Mouse (Mus musculus) limb, embryonic 13.5 days (tissue): ENCODE measurements around the gene Gabpa. TPM values are rescaled to one million over a fixed set of nuclear protein-coding genes. Genes with fewer than 3 reads are reported as not detected.
A peak's percentile ranks its signal among the peaks of the same experiment; 100 is the strongest.

ENCODE experiments used
- ATAC-seq: fragments of 200-750 bp; cut with Nextera tagmentation; 2 replicates; pipeline ENCODE4 v1.8.0; 2017; ENCODE audit warnings: low read depth, moderate number of reproducible peaks, moderate TSS enrichment; ENCODE audit not compliant: low FRiP score
- H3K27ac ChIP-seq: fragments of 300-500 bp; sonication (generic); 2 replicates; pipeline ENCODE4 v1.5.1; 2015; ENCODE audit warnings: inconsistent platforms, mild to moderate bottlenecking, moderate library complexity
- H3K27me3 ChIP-seq: fragments of 300-500 bp; sonication (generic); 2 replicates; pipeline ENCODE4 v1.6.1; 2015; ENCODE audit warnings: mild to moderate bottlenecking, inconsistent platforms
- H3K36me3 ChIP-seq: fragments of 300-500 bp; sonication (generic); 2 replicates; pipeline ENCODE4 v1.6.1; 2015; ENCODE audit warnings: inconsistent platforms, mild to moderate bottlenecking, moderate library complexity
- H3K4me1 ChIP-seq: fragments of 300-500 bp; sonication (generic); 2 replicates; pipeline ENCODE4 v1.6.1; 2015; ENCODE audit warnings: inconsistent platforms
- H3K4me2 ChIP-seq: fragments of 300-500 bp; sonication (generic); replicated peaks from 2 replicates; pipeline ENCODE4 v1.6.1; 2015; ENCODE audit warnings: inconsistent platforms, mild to moderate bottlenecking, moderate library complexity
- H3K4me3 ChIP-seq: fragments of 300-500 bp; sonication (generic); 2 replicates; pipeline ENCODE4 v1.5.1; 2015; ENCODE audit warnings: moderate library complexity, mild to moderate bottlenecking, inconsistent platforms
- H3K9ac ChIP-seq: fragments of 300-500 bp; sonication (generic); 2 replicates; pipeline ENCODE4 v1.6.1; 2015; ENCODE audit warnings: mild to moderate bottlenecking, inconsistent platforms
- H3K9me3 ChIP-seq: fragments of 300-500 bp; sonication (generic); 2 replicates; pipeline ENCODE4 v1.6.1; 2016; ENCODE audit warnings: inconsistent platforms
- WGBS: fragments of 180-500 bp; shearing (Covaris S2); methylation state at CpG from one replicate; pipeline ENCODE4 v1.1.7; 2015; 5-methylcytosine and 5-hydroxymethylcytosine counted together
- polyA plus RNA-seq: library from polyadenylated mRNA; unstranded; fragments of >200 nt; fragmentation: Nextera tagmentation; extraction: Ambion mirVana; gene quantifications from 2 replicates; pipeline ENCODE4 v1.2.1, GENCODE M21; 2015

The Gabpa gene
- polyA plus RNA-seq, 1 experiment from 2014 or later: 33.8 TPM

- 0 out of 2 replicates have a peak overlapping the region, but pooled peaks have one; percentile 19 for H3K9ac ChIP-seq
- H3K9me3 ChIP-seq: no peaks in the 10 kb centered on the region
- no peak for ATAC-seq
- H3K4me3 ChIP-seq: no peak overlapping the region
- no peaks in the 10 kb centered on the region for H3K27me3 ChIP-seq
- no peak overlapping the region for H3K27ac ChIP-seq
- WGBS: 77% methylated on average over 8 of the region's 8 CpGs
- no peaks in the 10 kb centered on the region for H3K4me1 ChIP-seq
- no peaks in the 10 kb centered on the region for H3K36me3 ChIP-seq
- H3K4me2 ChIP-seq: no peak overlapping the region
Measured at GRCm38 (mm10) chr16:84813852-84814251, 20.9 kb upstream of the Gabpa start.

- H3K4me1 ChIP-seq: no peaks in the 10 kb centered on the region
- 74% methylated on average over 8 of the region's 8 CpGs for WGBS
- H3K9ac ChIP-seq: no peak overlapping the region
- no peak overlapping the region for H3K27ac ChIP-seq
- H3K4me2 ChIP-seq: no peak overlapping the region
- H3K9me3 ChIP-seq: no peaks in the 10 kb centered on the region
- H3K4me3 ChIP-seq: no peak overlapping the region
- no peaks in the 10 kb centered on the region for H3K27me3 ChIP-seq
- ATAC-seq: no peak
- H3K36me3 ChIP-seq: no peaks in the 10 kb centered on the region
Measured at GRCm38 (mm10) chr16:84814511-84814910, 20.2 kb upstream of the Gabpa start.

GRCm38 (mm10) chr16:84817423-84817822 lies 17.3 kb upstream of the Gabpa start:
- ATAC-seq: no peak
- no peak overlapping the region for H3K4me2 ChIP-seq
- no peak overlapping the region for H3K9ac ChIP-seq
- no peaks in the 10 kb centered on the region for H3K9me3 ChIP-seq
- 36% methylated on average over 7 of the region's 7 CpGs for WGBS
- peaks cover 9% of the 10 kb centered on the region; the same call in 1 of the 2 replicates for H3K36me3 ChIP-seq
- H3K4me3 ChIP-seq: no peak overlapping the region
- H3K27me3 ChIP-seq: no peaks in the 10 kb centered on the region
- H3K4me1 ChIP-seq: no peaks in the 10 kb centered on the region
- H3K27ac ChIP-seq: no peak overlapping the region

- H3K9me3 ChIP-seq: no peaks in the 10 kb centered on the region
- no peak overlapping the region for H3K4me3 ChIP-seq
- ATAC-seq: no peak
- H3K4me2 ChIP-seq: no peak overlapping the region
- H3K36me3 ChIP-seq: peaks cover 75% of the 10 kb centered on the region
- H3K9ac ChIP-seq: no peak overlapping the region
- no peak overlapping the region for H3K27ac ChIP-seq
- WGBS: 81% methylated on average over 6 of the region's 6 CpGs
- no peaks in the 10 kb centered on the region for H3K27me3 ChIP-seq
- no peaks in the 10 kb centered on the region for H3K4me1 ChIP-seq
Measured at GRCm38 (mm10) chr16:84825009-84825408, 9.7 kb upstream of the Gabpa start.

GRCm38 (mm10) chr16:84831696-84832095 lies 3.0 kb upstream of the Gabpa start:
- Histone ChIP-seq H3K4me2 (no peak overlapping the region), H3K4me3 (no peak overlapping the region), H3K27ac (no peak overlapping the region), H3K4me1 (peaks cover 12% of the 10 kb centered on the region), H3K27me3 (no peaks in the 10 kb centered on the region), H3K9ac (0 out of 2 replicates have a peak overlapping the region, but pooled peaks have one; percentile 35), H3K9me3 (no peaks in the 10 kb centered on the region), H3K36me3 (peaks cover 52% of the 10 kb centered on the region)
- 87% methylated on average over 5 of the region's 5 CpGs for WGBS
- ATAC-seq: no peak

GRCm38 (mm10) chr16:84832736-84833135 lies 2.0 kb upstream of the Gabpa start:
- Histone ChIP-seq H3K36me3 (peaks cover 42% of the 10 kb centered on the region), H3K9me3 (no peaks in the 10 kb centered on the region), H3K4me3 (no peak overlapping the region), H3K9ac (no peak overlapping the region), H3K4me2 (no peak overlapping the region), H3K27ac (no peak overlapping the region), H3K4me1 (peaks cover 19% of the 10 kb centered on the region), H3K27me3 (no peaks in the 10 kb centered on the region)
- 96% methylated on average over 5 of the region's 5 CpGs for WGBS
- no peak for ATAC-seq

- ATAC-seq: no peak
- Histone ChIP-seq H3K4me2 (peak overlapping the region; percentile 79), H3K9ac (peak overlapping the region; percentile 97), H3K27me3 (no peaks in the 10 kb centered on the region), H3K9me3 (no peaks in the 10 kb centered on the region), H3K4me1 (peaks cover 19% of the 10 kb centered on the region), H3K4me3 (peak overlapping the region; percentile 91), H3K36me3 (peaks cover 30% of the 10 kb centered on the region), H3K27ac (peak overlapping the region; percentile 98)
- 1% methylated on average over 22 of the region's 22 CpGs for WGBS
Measured at GRCm38 (mm10) chr16:84834344-84834743, 381 bp upstream of the Gabpa start.

GRCm38 (mm10) chr16:84835441-84835822 lies 707 bp downstream of the Gabpa start, which contains the start of gene Atp5j:
TSS of gene Atp5j (minus strand) at chr16:84835625.
- H3K4me2 ChIP-seq: peak within 1 kb of the TSS; percentile 79
- peak; percentile 75 for ATAC-seq

GRCm38 (mm10) chr16:84835823-84836743 lies 1.4 kb downstream of the Gabpa start:
- ATAC-seq: peak; percentile 7; the same call in 1 of the 2 replicates
- peak overlapping the region; percentile 91 for H3K4me3 ChIP-seq
- peaks cover 19% of the 10 kb centered on the region for H3K4me1 ChIP-seq
- H3K4me2 ChIP-seq: peak overlapping the region; percentile 79
- no peaks in the 10 kb centered on the region for H3K27me3 ChIP-seq
- peak overlapping the region; percentile 97 for H3K9ac ChIP-seq
- no peaks in the 10 kb centered on the region for H3K9me3 ChIP-seq
- peak overlapping the region; percentile 98 for H3K27ac ChIP-seq
- WGBS: 7% methylated on average over 29 of the region's 29 CpGs
- peaks cover 25% of the 10 kb centered on the region for H3K36me3 ChIP-seq

More at GRCm38 (mm10) chr16:84835441-84835822, 707 bp downstream of the Gabpa start, which contains the start of gene Atp5j:
- Histone ChIP-seq H3K36me3 (peaks cover 25% of the 10 kb centered on the region), H3K9me3 (no peaks in the 10 kb centered on the region), H3K27ac (peak within 1 kb of the TSS; percentile 98), H3K27me3 (no peaks in the 10 kb centered on the region), H3K4me1 (peaks cover 19% of the 10 kb centered on the region), H3K9ac (peak within 1 kb of the TSS; percentile 97), H3K4me3 (peak within 1 kb of the TSS; percentile 91)
- under 1% methylated on average over 41 of the region's 57 CpGs for WGBS

GRCm38 (mm10) chr16:84838576-84838975 lies 3.9 kb downstream of the Gabpa start:
- no peak overlapping the region for H3K4me2 ChIP-seq
- H3K36me3 ChIP-seq: peaks cover 22% of the 10 kb centered on the region
- no peak overlapping the region for H3K4me3 ChIP-seq
- H3K27me3 ChIP-seq: no peaks in the 10 kb centered on the region
- H3K9me3 ChIP-seq: no peaks in the 10 kb centered on the region
- no peak for ATAC-seq
- H3K4me1 ChIP-seq: peaks cover 19% of the 10 kb centered on the region
- 82% methylated on average over 2 of the region's 2 CpGs for WGBS
- no peak overlapping the region for H3K9ac ChIP-seq
- H3K27ac ChIP-seq: no peak overlapping the region

- Histone ChIP-seq H3K27ac (no peak overlapping the region), H3K27me3 (no peaks in the 10 kb centered on the region), H3K4me1 (no peaks in the 10 kb centered on the region), H3K4me3 (no peak overlapping the region), H3K9me3 (no peaks in the 10 kb centered on the region), H3K4me2 (no peak overlapping the region), H3K9ac (no peak overlapping the region), H3K36me3 (peaks cover 78% of the 10 kb centered on the region)
- 93% methylated on average over 6 of the region's 6 CpGs for WGBS
- ATAC-seq: no peak
Measured at GRCm38 (mm10) chr16:84853492-84853891, 18.8 kb downstream of the Gabpa start.

- Histone ChIP-seq H3K9ac (no peak overlapping the region), H3K9me3 (no peaks in the 10 kb centered on the region), H3K4me3 (no peak overlapping the region), H3K27ac (no peak overlapping the region), H3K4me1 (no peaks in the 10 kb centered on the region), H3K27me3 (no peaks in the 10 kb centered on the region), H3K4me2 (no peak overlapping the region), H3K36me3 (peaks cover 40% of the 10 kb centered on the region)
- no peak for ATAC-seq
- 90% methylated on average over 8 of the region's 8 CpGs for WGBS
Measured at GRCm38 (mm10) chr16:84864656-84865055, 29.9 kb downstream of the Gabpa start.
